Mouse (Mus musculus) limb, embryonic 12.5 days (tissue): ENCODE measurements at regions not wholly inside any gene's neighbourhood (a gene's known extent, or its start where the extent isn't known, plus 50 kb on each side); places are given as distances from the start of the nearest gene placed in this dataset.

Experiments
- ATAC-seq: fragments of 200-750 bp; cut with Nextera tagmentation; 2 replicates; pipeline ENCODE4 v1.8.0; 2017; ENCODE audit warnings: low read depth, moderate TSS enrichment; ENCODE audit not compliant: insufficient number of reproducible peaks, insufficient read depth, low FRiP score, low TSS enrichment
- H3K27ac ChIP-seq: fragments of 300-500 bp; sonication (generic); 2 replicates; pipeline ENCODE4 v1.5.1; 2016; ENCODE audit warnings: mild to moderate bottlenecking, moderate library complexity
- H3K27me3 ChIP-seq: fragments of 300-500 bp; sonication (generic); 2 replicates; pipeline ENCODE4 v1.6.1; 2016; ENCODE audit warnings: mild to moderate bottlenecking, moderate library complexity
- H3K36me3 ChIP-seq: fragments of 300-500 bp; sonication (generic); 2 replicates; pipeline ENCODE4 v1.6.1; 2016; ENCODE audit warnings: mild to moderate bottlenecking, moderate library complexity
- H3K4me1 ChIP-seq: fragments of 300-500 bp; sonication (generic); replicated peaks from 2 replicates; pipeline ENCODE4 v1.6.1; 2016
- H3K4me2 ChIP-seq: fragments of 300-500 bp; sonication (generic); 2 replicates; pipeline ENCODE4 v1.6.1; 2016; ENCODE audit warnings: mild to moderate bottlenecking, moderate library complexity
- H3K4me3 ChIP-seq: fragments of 300-500 bp; sonication (generic); replicated peaks from 2 replicates; pipeline ENCODE4 v1.5.1; 2016; ENCODE audit warnings: mild to moderate bottlenecking
- H3K9ac ChIP-seq: fragments of 300-500 bp; sonication (generic); replicated peaks from 2 replicates; pipeline ENCODE4 v1.6.1; 2016; ENCODE audit warnings: mild to moderate bottlenecking, moderate library complexity
- H3K9me3 ChIP-seq: fragments of 300-500 bp; sonication (generic); 2 replicates; pipeline ENCODE4 v1.6.1; 2016; ENCODE audit warnings: mild to moderate bottlenecking, moderate library complexity
- WGBS: fragments of 180-500 bp; shearing (Covaris S2); methylation state at CpG from one replicate; pipeline ENCODE4 v1.1.7; 2016; 5-methylcytosine and 5-hydroxymethylcytosine counted together

- Histone ChIP-seq H3K27me3 (no peaks in the 10 kb centered on the region), H3K4me2 (no peak overlapping the region), H3K4me1 (peaks cover 26% of the 10 kb centered on the region), H3K4me3 (no peak overlapping the region), H3K27ac (no peak overlapping the region), H3K9ac (no peak overlapping the region), H3K9me3 (no peaks in the 10 kb centered on the region), H3K36me3 (no peaks in the 10 kb centered on the region)
- 77% methylated on average over 3 of the region's 3 CpGs for WGBS
- no peak for ATAC-seq
These were observed 50.1 kb upstream of the Cpm start for GRCm38 (mm10) chr10:117579210-117579609.

- Histone ChIP-seq H3K4me3 (no peak overlapping the region), H3K36me3 (no peaks in the 10 kb centered on the region), H3K27ac (no peak overlapping the region), H3K27me3 (no peaks in the 10 kb centered on the region), H3K4me2 (no peak overlapping the region), H3K9me3 (no peaks in the 10 kb centered on the region), H3K9ac (no peak overlapping the region), H3K4me1 (peaks cover 21% of the 10 kb centered on the region)
- 89% methylated on average over 4 of the region's 4 CpGs for WGBS
- ATAC-seq = no peak
These were observed 50.6 kb upstream of the Cpm start for GRCm38 (mm10) chr10:117578696-117579146.

- Histone ChIP-seq H3K27me3 (no peaks in the 10 kb centered on the region), H3K4me1 (peaks cover 16% of the 10 kb centered on the region), H3K4me3 (no peak overlapping the region), H3K4me2 (no peak overlapping the region), H3K9me3 (no peaks in the 10 kb centered on the region), H3K36me3 (no peaks in the 10 kb centered on the region), H3K27ac (no peak overlapping the region), H3K9ac (no peak overlapping the region)
- no peak for ATAC-seq
- WGBS = 94% methylated on average over 4 of the region's 4 CpGs
These were observed 51.2 kb upstream of the Cpm start for GRCm38 (mm10) chr10:117577970-117578695.

GRCm38 (mm10) chr10:117576881-117577730 is 52.2 kb upstream of the Cpm start:
- no peak for ATAC-seq
- H3K36me3 ChIP-seq = no peaks in the 10 kb centered on the region
- no peak overlapping the region for H3K27ac ChIP-seq
- no peaks in the 10 kb centered on the region for H3K27me3 ChIP-seq
- H3K4me2 ChIP-seq = no peak overlapping the region
- no peaks in the 10 kb centered on the region for H3K9me3 ChIP-seq
- 90% methylated on average over 8 of the region's 8 CpGs for WGBS
- H3K4me1 ChIP-seq = peaks cover 23% of the 10 kb centered on the region
- no peak overlapping the region for H3K4me3 ChIP-seq
- H3K9ac ChIP-seq = no peak overlapping the region

GRCm38 (mm10) chr10:117576154-117576859 is 53.0 kb upstream of the Cpm start:
- 76% methylated on average over 10 of the region's 10 CpGs for WGBS
- H3K4me1 ChIP-seq = peaks cover 30% of the 10 kb centered on the region
- H3K36me3 ChIP-seq = no peaks in the 10 kb centered on the region
- no peak overlapping the region for H3K4me3 ChIP-seq
- no peaks in the 10 kb centered on the region for H3K9me3 ChIP-seq
- H3K4me2 ChIP-seq = no peak overlapping the region
- ATAC-seq = no peak
- H3K9ac ChIP-seq = no peak overlapping the region
- no peak overlapping the region for H3K27ac ChIP-seq
- no peaks in the 10 kb centered on the region for H3K27me3 ChIP-seq

- WGBS = 60% methylated on average over 14 of the region's 14 CpGs
- H3K4me2 ChIP-seq = no peak overlapping the region
- no peak overlapping the region for H3K9ac ChIP-seq
- H3K9me3 ChIP-seq = no peaks in the 10 kb centered on the region
- peaks cover 37% of the 10 kb centered on the region for H3K4me1 ChIP-seq
- H3K27me3 ChIP-seq = no peaks in the 10 kb centered on the region
- no peak for ATAC-seq
- H3K4me3 ChIP-seq = no peak overlapping the region
- no peak overlapping the region for H3K27ac ChIP-seq
- H3K36me3 ChIP-seq = no peaks in the 10 kb centered on the region
These were observed 53.7 kb upstream of the Cpm start for GRCm38 (mm10) chr10:117575404-117576153.

- WGBS = 76% methylated on average over 3 of the region's 3 CpGs
- Histone ChIP-seq H3K27me3 (no peaks in the 10 kb centered on the region), H3K9ac (no peak overlapping the region), H3K4me2 (no peak overlapping the region), H3K9me3 (no peaks in the 10 kb centered on the region), H3K27ac (no peak overlapping the region), H3K36me3 (no peaks in the 10 kb centered on the region), H3K4me1 (peaks cover 41% of the 10 kb centered on the region), H3K4me3 (no peak overlapping the region)
- ATAC-seq = no peak
These were observed 54.4 kb upstream of the Cpm start for GRCm38 (mm10) chr10:117574915-117575314.

GRCm38 (mm10) chr10:117574056-117574727 is 55.1 kb upstream of the Cpm start:
- no peak overlapping the region for H3K9ac ChIP-seq
- no peak overlapping the region for H3K27ac ChIP-seq
- H3K27me3 ChIP-seq = no peaks in the 10 kb centered on the region
- no peaks in the 10 kb centered on the region for H3K36me3 ChIP-seq
- ATAC-seq = no peak
- no peak overlapping the region for H3K4me2 ChIP-seq
- no peaks in the 10 kb centered on the region for H3K9me3 ChIP-seq
- 90% methylated on average over 6 of the region's 6 CpGs for WGBS
- H3K4me3 ChIP-seq = no peak overlapping the region
- peaks cover 45% of the 10 kb centered on the region for H3K4me1 ChIP-seq

GRCm38 (mm10) chr10:117573596-117573850 is 55.8 kb upstream of the Cpm start:
- ATAC-seq = no peak
- Histone ChIP-seq H3K4me1 (peaks cover 45% of the 10 kb centered on the region), H3K36me3 (no peaks in the 10 kb centered on the region), H3K27me3 (no peaks in the 10 kb centered on the region), H3K4me2 (no peak overlapping the region), H3K9ac (no peak overlapping the region), H3K9me3 (no peaks in the 10 kb centered on the region), H3K27ac (no peak overlapping the region), H3K4me3 (no peak overlapping the region)
- WGBS = 78% methylated on average over 3 of the region's 3 CpGs

- ATAC-seq = no peak
- H3K4me2 ChIP-seq = no peak overlapping the region
These were observed 56.3 kb upstream of the Cpm start for GRCm38 (mm10) chr10:117572746-117573595.

More at GRCm38 (mm10) chr10:117572746-117573595, 56.3 kb upstream of the Cpm start:
- H3K36me3 ChIP-seq = no peaks in the 10 kb centered on the region
- no peak overlapping the region for H3K9ac ChIP-seq
- no peak overlapping the region for H3K27ac ChIP-seq
- 49% methylated on average over 13 of the region's 13 CpGs for WGBS
- no peaks in the 10 kb centered on the region for H3K27me3 ChIP-seq
- no peak overlapping the region for H3K4me3 ChIP-seq
- no peaks in the 10 kb centered on the region for H3K9me3 ChIP-seq
- H3K4me1 ChIP-seq = peaks cover 45% of the 10 kb centered on the region
